Mouse (Mus musculus): Measurements from ENCODE around the gene Rbm26. TPM values are rescaled to one million over a fixed set of nuclear protein-coding genes. Genes with fewer than 3 reads are reported as not detected.

The Rbm26 gene
- polyA plus RNA-seq, 2 experiments = 9.1 to 11.7 TPM

DNA sequence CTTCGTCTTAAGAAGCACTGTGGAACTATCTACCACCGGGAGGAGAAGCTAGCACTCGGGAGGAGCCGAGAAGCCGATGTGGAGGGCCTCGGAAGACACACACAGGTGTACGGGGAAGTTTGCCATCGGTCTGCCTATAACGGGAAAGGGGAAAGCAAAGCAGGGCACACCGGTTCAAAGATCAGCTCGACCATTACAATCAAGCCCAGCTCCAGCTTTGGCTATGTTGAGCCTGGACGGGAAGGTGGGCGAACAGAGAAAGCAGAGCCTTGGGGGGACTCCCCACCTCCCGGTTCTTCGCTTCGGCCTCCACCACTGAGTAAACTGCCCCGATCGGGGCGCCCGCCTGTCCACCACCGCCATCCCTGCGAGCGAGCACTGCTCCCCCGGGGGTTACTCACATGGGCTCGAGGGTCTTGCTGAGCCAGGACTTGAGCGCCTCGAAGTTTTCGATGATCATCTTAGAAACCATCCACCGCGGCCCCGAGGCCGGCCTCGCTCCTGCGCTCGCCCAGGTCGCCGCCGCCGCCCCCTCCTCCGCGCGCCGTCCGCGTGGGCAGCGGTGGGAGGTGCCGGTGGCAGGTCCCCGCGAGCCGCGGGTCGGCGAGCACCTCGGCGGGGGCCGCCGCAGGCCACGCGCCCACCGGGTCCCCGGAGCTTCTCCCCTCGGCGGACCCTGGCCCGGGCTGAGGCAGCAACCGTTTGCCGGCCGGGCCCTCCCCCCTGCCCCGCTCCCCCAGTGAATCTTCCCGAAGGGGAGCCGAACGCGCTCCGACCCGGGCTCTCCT, 552 bp downstream of the Rbm26 start:
- under 1% methylated on average over 71 of the region's 74 CpGs for WGBS (ENCODE audit: insufficient replicate concordance)
- no peak for TF ChIP-seq CTCF (IDR thresholded peaks at IDR 0.05; ENCODE audit: low read depth)
- no peak for TF ChIP-seq EP300 (IDR thresholded peaks at IDR 0.05; ENCODE audit: low read depth)
- Histone ChIP-seq H3K27ac (peak overlapping the region; percentile 69), H3K4me2 (ENCODE audit: low read depth) (peak overlapping the region; percentile 92), H3K4me1 (replicated peaks; ENCODE audit: control insufficient read depth in 2 of 2, insufficient read depth in 2 of 2, low read length in 1 of 2) (peaks cover 15 to 16% of the 10 kb centered on the region in 2 experiments), H3K27me3 (ENCODE audit: control insufficient read depth, insufficient read depth, low read length) (no peaks in the 10 kb centered on the region), H3K9ac (replicated peaks) (peak overlapping the region; percentile 82), H3K36me3 (replicated peaks; ENCODE audit: control insufficient read depth, insufficient read depth, low read depth) (no peaks in the 10 kb centered on the region), H3K9me3 (ENCODE audit: control insufficient read depth, low read length) (no peaks in the 10 kb centered on the region), H3K4me3 (ENCODE audit: insufficient read depth in 1 of 2, low read depth in 2 of 2, low read length in 2 of 2) (peak overlapping the region; percentile 92 to 93)
- no peak for DNase-seq (ENCODE audit: low read depth in 3 of 3, low spot score in 3 of 3)
- ATAC-seq (ENCODE audit: insufficient read depth) = peak; percentile 70

DNA sequence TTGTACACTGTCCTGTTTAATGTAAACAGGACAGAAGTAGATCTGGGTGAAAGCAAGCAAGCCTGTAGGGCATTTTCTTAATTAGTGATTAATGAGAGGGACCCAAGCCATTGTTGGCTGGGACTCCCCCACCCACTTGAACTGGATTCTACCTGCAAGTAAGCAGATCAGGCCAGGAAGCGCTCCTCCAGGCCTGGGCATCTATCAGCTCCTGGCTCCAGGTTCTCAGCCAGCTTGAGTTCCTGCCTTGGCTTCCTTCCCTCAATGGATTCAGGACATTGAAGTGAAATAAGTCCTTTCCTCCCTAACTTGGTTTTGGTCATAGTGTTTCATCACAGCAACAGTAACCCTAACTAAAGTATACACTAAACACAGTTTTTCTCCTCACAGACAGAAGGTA, 9.9 kb downstream of the Rbm26 start:
- H3K27ac ChIP-seq = no peak overlapping the region
- peak overlapping the region; percentile 21; the same call in 1 of the 2 replicates for H3K9ac ChIP-seq (replicated peaks)
- no peak for ATAC-seq (ENCODE audit: insufficient read depth)
- no peak overlapping the region for H3K4me3 ChIP-seq (ENCODE audit: insufficient read depth in 1 of 2, low read depth in 2 of 2, low read length in 2 of 2)
- no peak for DNase-seq (ENCODE audit: low read depth in 3 of 3, low spot score in 3 of 3)
- TF ChIP-seq CTCF (IDR thresholded peaks at IDR 0.05; ENCODE audit: low read depth) (no peak), EP300 (IDR thresholded peaks at IDR 0.05; ENCODE audit: low read depth) (no peak)
- peaks cover 0 to 5% of the 10 kb centered on the region in 2 experiments; a peak in 1 of 4 replicates for H3K4me1 ChIP-seq (replicated peaks; ENCODE audit: control insufficient read depth in 2 of 2, insufficient read depth in 2 of 2, low read length in 1 of 2)
- 93% methylated on average over 1 of the region's 1 CpGs for WGBS (ENCODE audit: insufficient replicate concordance)
- H3K36me3 ChIP-seq (replicated peaks; ENCODE audit: control insufficient read depth, insufficient read depth, low read depth) = no peaks in the 10 kb centered on the region
- no peaks in the 10 kb centered on the region for H3K27me3 ChIP-seq (ENCODE audit: control insufficient read depth, insufficient read depth, low read length)
- no peaks in the 10 kb centered on the region for H3K9me3 ChIP-seq (ENCODE audit: control insufficient read depth, low read length)
- H3K4me2 ChIP-seq (ENCODE audit: low read depth) = no peak overlapping the region

- H3K9me3 ChIP-seq (ENCODE audit: control insufficient read depth, low read length) = no peaks in the 10 kb centered on the region
- TF ChIP-seq CTCF (IDR thresholded peaks at IDR 0.05; ENCODE audit: low read depth) (no peak), EP300 (IDR thresholded peaks at IDR 0.05; ENCODE audit: low read depth) (no peak)
- WGBS (ENCODE audit: insufficient replicate concordance) = 53% methylated on average over 4 of the region's 4 CpGs
- no peaks in the 10 kb centered on the region for H3K36me3 ChIP-seq (replicated peaks; ENCODE audit: control insufficient read depth, insufficient read depth, low read depth)
- ATAC-seq (ENCODE audit: insufficient read depth) = no peak
- no peak overlapping the region for H3K9ac ChIP-seq (replicated peaks)
- H3K4me2 ChIP-seq (ENCODE audit: low read depth) = no peak overlapping the region
- H3K27ac ChIP-seq = no peak overlapping the region
- DNase-seq (ENCODE audit: low read depth in 3 of 3, low spot score in 3 of 3) = no peak
- no peak overlapping the region for H3K4me3 ChIP-seq (ENCODE audit: insufficient read depth in 1 of 2, low read depth in 2 of 2, low read length in 2 of 2)
- H3K27me3 ChIP-seq (ENCODE audit: control insufficient read depth, insufficient read depth, low read length) = no peaks in the 10 kb centered on the region
- H3K4me1 ChIP-seq (replicated peaks; ENCODE audit: control insufficient read depth in 2 of 2, insufficient read depth in 2 of 2, low read length in 1 of 2) = peaks cover 0 to 5% of the 10 kb centered on the region in 2 experiments; a peak in 1 of 4 replicates
Measured at GRCm38 (mm10) chr14:105164793-105165192, 12.3 kb downstream of the Rbm26 start.

DNA sequence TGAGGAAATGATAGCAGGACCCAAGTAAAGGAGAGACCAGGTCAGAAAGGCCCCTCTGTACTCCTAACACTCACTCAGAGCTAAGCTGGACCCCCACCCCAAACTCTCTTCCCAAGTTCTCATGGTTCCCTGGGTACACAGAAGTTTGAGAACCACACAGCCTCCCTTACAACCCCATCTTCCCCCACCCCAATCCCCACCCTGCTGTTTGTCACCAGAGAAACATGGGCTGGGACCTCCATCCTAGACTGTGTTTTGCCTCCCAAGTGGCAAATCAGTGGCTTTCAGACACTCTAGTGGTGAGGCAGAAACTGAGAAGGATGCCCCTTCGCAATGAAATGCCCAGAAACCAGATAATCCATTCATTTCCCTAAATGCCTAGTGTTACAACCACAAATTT, 15.8 kb downstream of the Rbm26 start:
- H3K9ac ChIP-seq (replicated peaks) = no peak overlapping the region
- TF ChIP-seq CTCF (IDR thresholded peaks at IDR 0.05; ENCODE audit: low read depth) (no peak), EP300 (IDR thresholded peaks at IDR 0.05; ENCODE audit: low read depth) (no peak)
- H3K4me2 ChIP-seq (ENCODE audit: low read depth) = no peak overlapping the region
- H3K4me1 ChIP-seq (replicated peaks; ENCODE audit: control insufficient read depth in 2 of 2, insufficient read depth in 2 of 2, low read length in 1 of 2) = no peaks in the 10 kb centered on the region
- H3K9me3 ChIP-seq (ENCODE audit: control insufficient read depth, low read length) = no peaks in the 10 kb centered on the region
- no peak overlapping the region for H3K27ac ChIP-seq
- ATAC-seq (ENCODE audit: insufficient read depth) (no peak), DNase-seq (ENCODE audit: low read depth in 3 of 3, low spot score in 3 of 3) (no peak)
- no peaks in the 10 kb centered on the region; the same call in 1 of the 2 replicates for H3K36me3 ChIP-seq (replicated peaks; ENCODE audit: control insufficient read depth, insufficient read depth, low read depth)
- H3K27me3 ChIP-seq (ENCODE audit: control insufficient read depth, insufficient read depth, low read length) = no peaks in the 10 kb centered on the region
- 76% methylated on average over 1 of the region's 1 CpGs for WGBS (ENCODE audit: insufficient replicate concordance)
- no peak overlapping the region for H3K4me3 ChIP-seq (ENCODE audit: insufficient read depth in 1 of 2, low read depth in 2 of 2, low read length in 2 of 2)

- no peak for ATAC-seq (ENCODE audit: insufficient read depth)
- no peak overlapping the region for H3K9ac ChIP-seq (replicated peaks)
- no peak overlapping the region for H3K4me2 ChIP-seq (ENCODE audit: low read depth)
- no peak overlapping the region for H3K27ac ChIP-seq
- no peaks in the 10 kb centered on the region; the same call in 1 of the 2 replicates for H3K36me3 ChIP-seq (replicated peaks; ENCODE audit: control insufficient read depth, insufficient read depth, low read depth)
- no peak for DNase-seq (ENCODE audit: low read depth in 3 of 3, low spot score in 3 of 3)
- no peaks in the 10 kb centered on the region for H3K27me3 ChIP-seq (ENCODE audit: control insufficient read depth, insufficient read depth, low read length)
- H3K9me3 ChIP-seq (ENCODE audit: control insufficient read depth, low read length) = no peaks in the 10 kb centered on the region
- H3K4me1 ChIP-seq (replicated peaks; ENCODE audit: control insufficient read depth in 2 of 2, insufficient read depth in 2 of 2, low read length in 1 of 2) = no peaks in the 10 kb centered on the region
- TF ChIP-seq CTCF (IDR thresholded peaks at IDR 0.05; ENCODE audit: low read depth) = no peak
- no peak for TF ChIP-seq EP300 (IDR thresholded peaks at IDR 0.05; ENCODE audit: low read depth)
- H3K4me3 ChIP-seq (ENCODE audit: insufficient read depth in 1 of 2, low read depth in 2 of 2, low read length in 2 of 2) = no peak overlapping the region
- whole genome bisulfite sequencing (ENCODE audit: insufficient replicate concordance) = 58% methylated on average over 2 of the region's 2 CpGs
Measured at GRCm38 (mm10) chr14:105158526-105158925, 18.6 kb downstream of the Rbm26 start.

Data from liver, embryonic 14.5 days (tissue).